Mouse (Mus musculus) testis, adult 2 months (tissue): ENCODE data around the gene Sp2.

Experiments
- CTCF ChIP-seq: fragments of 200-500 bp; IDR thresholded peaks from 2 replicates; pipeline ENCODE4 v1.5.1; 2012; ENCODE audit warnings: low read depth, mild to moderate bottlenecking, inconsistent platforms, low read length, moderate library complexity; ENCODE audit not compliant: control insufficient read depth, insufficient read depth, insufficient replicate concordance
- POLR2A ChIP-seq: fragments of 200-500 bp; IDR thresholded peaks from 2 replicates; pipeline ENCODE4 v1.6.1; 2012; ENCODE audit warnings: low read depth, mild to moderate bottlenecking, inconsistent platforms, low read length, moderate library complexity; ENCODE audit not compliant: control insufficient read depth

GRCm38 (mm10) chr11:96995031-96995430, 12.3 kb upstream of the Sp2 start:
- TF ChIP-seq CTCF: no peak
- no peak for TF ChIP-seq POLR2A
